Mouse (Mus musculus) midbrain, postnatal 0 days (tissue): ENCODE data around the gene Mios. TPM values are rescaled to one million over a fixed set of nuclear protein-coding genes. Genes with fewer than 3 reads are reported as not detected.

ENCODE experiments used
- ATAC-seq: fragments of 200-750 bp; cut with Nextera tagmentation; 2 replicates; pipeline ENCODE4 v1.8.0; 2017; ENCODE audit warnings: moderate number of reproducible peaks, mild to moderate bottlenecking, moderate TSS enrichment, moderate library complexity; ENCODE audit not compliant: low FRiP score
- DNase-seq: peaks from one replicate; pipeline ENCODE4 v3.0.0-alpha.2; 2015; ENCODE audit warnings: low spot score
- H3K27ac ChIP-seq: fragments of 300-500 bp; sonication (generic); 2 replicates; pipeline ENCODE4 v1.5.1; 2014; ENCODE audit warnings: low read depth, mild to moderate bottlenecking, low read length, mixed read lengths
- H3K27me3 ChIP-seq: fragments of 300-500 bp; sonication (generic); 2 replicates; pipeline ENCODE4 v1.6.1; 2014; ENCODE audit warnings: low read length, control low read depth, mixed read lengths; ENCODE audit not compliant: insufficient read depth
- H3K36me3 ChIP-seq: fragments of 300-500 bp; sonication (generic); 2 replicates; pipeline ENCODE4 v1.6.1; 2014; ENCODE audit warnings: low read length, control low read depth, mixed read lengths; ENCODE audit not compliant: insufficient read depth
- H3K4me1 ChIP-seq: fragments of 300-500 bp; sonication (generic); 2 replicates; pipeline ENCODE4 v1.6.1; 2014; ENCODE audit warnings: mild to moderate bottlenecking, control low read depth, antibody characterized with exemption, low read length, mixed read lengths; ENCODE audit not compliant: insufficient read depth
- H3K4me2 ChIP-seq: fragments of 300-500 bp; sonication (generic); 2 replicates; pipeline ENCODE4 v1.6.1; 2014; ENCODE audit warnings: low read depth, mild to moderate bottlenecking, low read length, mixed read lengths; ENCODE audit not compliant: poor library complexity, severe bottlenecking
- H3K4me3 ChIP-seq: fragments of 300-500 bp; sonication (generic); 2 replicates; pipeline ENCODE4 v1.5.1; 2014; ENCODE audit warnings: low read depth, mild to moderate bottlenecking, low read length, moderate library complexity
- H3K9ac ChIP-seq: fragments of 300-500 bp; sonication (generic); replicated peaks from 2 replicates; pipeline ENCODE4 v1.6.1; 2014; ENCODE audit warnings: mild to moderate bottlenecking, low read length, moderate library complexity, mixed read lengths; ENCODE audit not compliant: poor library complexity, severe bottlenecking
- H3K9me3 ChIP-seq: fragments of 300-500 bp; sonication (generic); 2 replicates; pipeline ENCODE4 v1.6.1; 2016; ENCODE audit warnings: low read length, control low read depth
- CTCF ChIP-seq: IDR thresholded peaks from 2 replicates; pipeline ENCODE4 v1.5.1; 2016; ENCODE audit warnings: antibody characterized with exemption, mild to moderate bottlenecking
- WGBS: fragments of 180-500 bp; shearing (Covaris S2); extraction: QIAGEN DNeasy Blood & Tissue Kit; methylation state at CpG from one replicate; pipeline ENCODE4 v1.1.7; 2014; 5-methylcytosine and 5-hydroxymethylcytosine counted together
- polyA plus RNA-seq: library from polyadenylated mRNA; unstranded; fragments of >200 nt; fragmentation: Nextera tagmentation; extraction: Ambion mirVana; gene quantifications from 2 replicates; pipeline ENCODE4 v1.2.1, GENCODE M21; 2015
- total RNA-seq: library from RNA; depleted of rRNA; stranded (reverse); fragments of >200 nt; gene quantifications from 2 replicates; pipeline ENCODE4 v1.2.3, GENCODE M21; 2014; rRNA removed

The Mios gene
- total and polyA plus RNA-seq, 2 experiments from 2014 or later = 20.1 to 28.8 TPM

- Histone ChIP-seq H3K4me1 (no peaks in the 10 kb centered on the region), H3K27ac (no peak overlapping the region), H3K27me3 (no peaks in the 10 kb centered on the region), H3K4me2 (no peak overlapping the region), H3K4me3 (no peak overlapping the region), H3K9ac (no peak overlapping the region), H3K36me3 (no peaks in the 10 kb centered on the region), H3K9me3 (no peaks in the 10 kb centered on the region)
- 72% methylated on average over 3 of the region's 3 CpGs for WGBS
- no peak for TF ChIP-seq CTCF
- ATAC-seq = no peak
- peak; percentile 16 for DNase-seq
Measured at GRCm38 (mm10) chr6:8285401-8285960, 76.5 kb downstream of the Mios start.

Other genes with a start within 250 kb of the Mios start
- gene Col28a1, start 16.6 kb upstream of the Mios start, total RNA-seq = 0.60 and 3.3 TPM in 2 replicates
- 0.56 and 0.64 TPM in 2 replicates for gene Col28a1, start 16.6 kb upstream of the Mios start, polyA plus RNA-seq
- gene Rpa3, start 50.0 kb downstream of the Mios start, total RNA-seq = 20.8 and 23.0 TPM in 2 replicates
- 22.3 and 27.6 TPM in 2 replicates for gene Rpa3, start 50.0 kb downstream of the Mios start, polyA plus RNA-seq
- gene Umad1, start 50.1 kb downstream of the Mios start, total RNA-seq = 25.4 and 26.7 TPM in 2 replicates
- 69.8 and 70.2 TPM in 2 replicates for gene Umad1, start 50.1 kb downstream of the Mios start, polyA plus RNA-seq
- 4.4 and 8.1 TPM in 2 replicates for gene Gm45062, start 50.2 kb downstream of the Mios start, total RNA-seq
- gene Gm45062, start 50.2 kb downstream of the Mios start, polyA plus RNA-seq = 2.5 and 2.7 TPM in 2 replicates